Mouse (Mus musculus): ENCODE results near the gene Pltp. TPM values are rescaled to one million over a fixed set of nuclear protein-coding genes. Genes with fewer than 3 reads are reported as not detected.

Pltp gene
- polyA plus RNA-seq, 1 experiment: 55.9 TPM

DNA sequence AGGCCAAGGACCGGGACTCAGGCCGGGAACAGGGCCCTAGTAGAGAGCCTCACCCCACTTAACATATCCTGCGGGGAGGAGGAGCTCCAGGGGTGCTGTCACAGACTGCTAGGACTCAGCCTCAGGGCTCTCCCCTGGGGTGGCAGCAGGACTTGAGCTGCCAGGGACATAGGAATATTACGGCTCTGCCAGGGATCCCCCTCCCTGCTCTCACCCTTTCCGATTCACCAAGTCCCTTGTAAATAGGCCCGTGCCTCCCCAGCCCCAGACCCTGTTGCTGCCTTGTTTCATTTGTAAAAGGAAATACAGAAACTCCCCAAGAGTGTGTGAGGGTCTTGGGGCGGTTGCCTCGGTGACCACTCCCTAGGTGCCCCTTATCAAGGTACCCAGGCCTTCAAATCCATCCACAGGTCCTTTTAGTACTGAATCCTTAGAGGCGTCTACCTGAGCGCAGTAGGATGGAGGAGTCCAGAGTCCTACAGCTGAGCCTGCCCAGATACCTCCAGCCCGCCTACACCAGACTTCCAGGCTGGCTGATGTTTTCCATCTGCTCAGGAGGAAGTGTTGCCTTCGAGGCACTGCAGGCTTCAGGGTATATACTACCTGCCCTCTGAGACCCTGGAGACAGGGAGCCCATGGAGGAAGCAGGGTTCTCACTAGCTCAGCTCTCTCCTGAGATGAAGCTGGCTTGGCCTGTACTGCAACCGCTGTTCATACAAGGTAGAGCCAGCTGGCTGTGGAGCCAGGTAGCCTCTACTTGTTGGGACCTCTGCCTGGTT lies 33.7 kb upstream of the Pltp start:
- no peaks in the 10 kb centered on the region for H3K4me1 ChIP-seq (ENCODE audit: control insufficient read depth, insufficient read depth, low read length)
- H3K4me3 ChIP-seq (ENCODE audit: low read depth, low read length): no peak overlapping the region
- no peaks in the 10 kb centered on the region for H3K27me3 ChIP-seq (ENCODE audit: control insufficient read depth, insufficient read depth, low read length, poor library complexity, severe bottlenecking)
- peaks cover 44% of the 10 kb centered on the region for H3K36me3 ChIP-seq (ENCODE audit: control insufficient read depth, insufficient read depth, low read length, poor library complexity, severe bottlenecking)
- no peak for TF ChIP-seq POLR2A (IDR thresholded peaks at IDR 0.05; ENCODE audit: insufficient read depth, low read length)
- no peak for TF ChIP-seq EP300 (IDR thresholded peaks at IDR 0.05; ENCODE audit: insufficient read depth, low read depth, low read length)
- no peak for TF ChIP-seq CTCF (IDR thresholded peaks at IDR 0.05; ENCODE audit: low read depth, low read length)
- no peaks in the 10 kb centered on the region for H3K9me3 ChIP-seq (replicated peaks; ENCODE audit: control insufficient read depth, insufficient read depth, low read length, poor library complexity, severe bottlenecking)
- no peak overlapping the region for H3K9ac ChIP-seq (ENCODE audit: low read depth, poor library complexity, severe bottlenecking)
- no peak overlapping the region for H3K27ac ChIP-seq (ENCODE audit: insufficient read depth, low read length)

DNA sequence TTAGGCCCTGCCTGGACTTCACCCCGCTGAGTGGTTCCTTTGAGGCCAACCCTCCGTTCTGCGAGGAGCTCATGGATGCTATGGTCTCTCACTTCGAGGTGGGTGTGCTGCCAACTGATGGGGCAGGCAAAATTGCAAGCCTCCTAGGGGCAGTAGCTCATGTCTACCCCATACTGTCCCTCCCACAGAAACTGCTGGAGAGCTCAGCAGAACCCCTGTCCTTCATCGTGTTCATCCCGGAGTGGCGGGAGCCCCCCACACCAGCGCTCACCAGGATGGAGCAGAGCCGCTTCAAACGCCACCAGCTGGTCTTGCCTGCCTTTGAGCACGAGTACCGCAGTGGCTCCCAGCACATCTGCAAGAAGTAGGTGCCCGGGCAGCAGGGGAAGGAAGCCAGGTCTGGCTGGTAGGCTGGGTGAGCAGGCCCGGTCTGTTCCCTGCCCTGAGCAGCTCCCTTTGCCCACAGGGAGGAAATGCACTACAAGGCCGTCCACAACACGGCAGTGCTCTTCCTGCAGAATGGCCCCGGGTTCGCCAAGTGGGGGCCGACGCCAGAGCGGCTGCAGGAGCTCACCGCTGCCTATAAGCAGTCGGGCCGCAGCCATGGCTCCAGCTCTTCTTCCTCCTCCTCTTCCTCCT lies 33.0 kb upstream of the Pltp start:
- no peaks in the 10 kb centered on the region for H3K9me3 ChIP-seq (replicated peaks; ENCODE audit: control insufficient read depth, insufficient read depth, low read length, poor library complexity, severe bottlenecking)
- TF ChIP-seq POLR2A (IDR thresholded peaks at IDR 0.05; ENCODE audit: insufficient read depth, low read length): no peak
- TF ChIP-seq EP300 (IDR thresholded peaks at IDR 0.05; ENCODE audit: insufficient read depth, low read depth, low read length): no peak
- no peak for TF ChIP-seq CTCF (IDR thresholded peaks at IDR 0.05; ENCODE audit: low read depth, low read length)
- H3K4me3 ChIP-seq (ENCODE audit: low read depth, low read length): no peak overlapping the region
- H3K36me3 ChIP-seq (ENCODE audit: control insufficient read depth, insufficient read depth, low read length, poor library complexity, severe bottlenecking): peaks cover 49% of the 10 kb centered on the region
- H3K27me3 ChIP-seq (ENCODE audit: control insufficient read depth, insufficient read depth, low read length, poor library complexity, severe bottlenecking): no peaks in the 10 kb centered on the region
- H3K9ac ChIP-seq (ENCODE audit: low read depth, poor library complexity, severe bottlenecking): no peak overlapping the region
- no peak overlapping the region for H3K27ac ChIP-seq (ENCODE audit: insufficient read depth, low read length)
- H3K4me1 ChIP-seq (ENCODE audit: control insufficient read depth, insufficient read depth, low read length): no peaks in the 10 kb centered on the region

DNA sequence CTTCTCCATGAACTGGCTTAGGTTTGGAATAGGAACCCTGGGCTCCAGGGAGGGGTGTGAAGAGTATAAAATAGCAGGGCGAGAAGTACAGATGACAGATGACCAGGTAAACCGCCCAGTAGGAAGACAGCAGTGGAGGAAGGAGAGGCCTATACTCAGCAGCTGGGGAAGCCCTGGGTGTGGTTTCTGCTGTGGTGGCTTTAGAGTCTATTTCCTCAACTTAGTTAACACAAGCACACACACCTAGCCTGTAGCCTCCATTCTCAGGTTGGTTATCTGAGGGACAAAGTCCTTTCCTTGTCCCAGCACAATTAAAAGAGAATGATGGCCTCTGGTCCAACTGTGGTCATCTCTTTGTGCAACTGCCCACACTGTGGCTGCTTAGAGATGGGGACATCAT lies 32.4 kb upstream of the Pltp start:
- no peak for TF ChIP-seq POLR2A (IDR thresholded peaks at IDR 0.05; ENCODE audit: insufficient read depth, low read length)
- no peak for TF ChIP-seq CTCF (IDR thresholded peaks at IDR 0.05; ENCODE audit: low read depth, low read length)
- no peak for TF ChIP-seq EP300 (IDR thresholded peaks at IDR 0.05; ENCODE audit: insufficient read depth, low read depth, low read length)
- Histone ChIP-seq H3K9me3 (replicated peaks; ENCODE audit: control insufficient read depth, insufficient read depth, low read length, poor library complexity, severe bottlenecking) (no peaks in the 10 kb centered on the region), H3K4me1 (ENCODE audit: control insufficient read depth, insufficient read depth, low read length) (no peaks in the 10 kb centered on the region), H3K9ac (ENCODE audit: low read depth, poor library complexity, severe bottlenecking) (no peak overlapping the region), H3K27ac (ENCODE audit: insufficient read depth, low read length) (no peak overlapping the region), H3K4me3 (ENCODE audit: low read depth, low read length) (no peak overlapping the region), H3K27me3 (ENCODE audit: control insufficient read depth, insufficient read depth, low read length, poor library complexity, severe bottlenecking) (no peaks in the 10 kb centered on the region), H3K36me3 (ENCODE audit: control insufficient read depth, insufficient read depth, low read length, poor library complexity, severe bottlenecking) (peaks cover 50% of the 10 kb centered on the region)

DNA sequence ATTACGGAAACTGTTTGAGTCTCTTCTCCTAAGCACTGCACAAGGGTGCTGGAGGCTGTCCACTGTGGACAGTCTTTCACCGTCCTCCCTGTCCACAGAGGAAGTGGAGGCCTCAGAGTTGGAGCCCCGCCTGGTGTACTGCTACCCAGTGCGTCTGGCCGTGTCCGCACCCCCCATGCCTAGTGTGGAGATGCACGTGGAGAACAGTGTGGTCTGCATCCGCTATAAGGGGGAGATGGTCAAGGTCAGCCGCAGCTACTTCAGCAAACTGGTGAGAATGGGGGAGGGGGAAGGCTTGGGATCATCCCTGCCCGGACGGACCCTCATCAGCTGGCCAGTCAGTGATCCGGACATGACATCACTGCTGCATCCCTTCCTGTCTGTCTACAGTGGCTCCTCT lies 31.5 kb upstream of the Pltp start:
- Histone ChIP-seq H3K9ac (ENCODE audit: low read depth, poor library complexity, severe bottlenecking) (no peak overlapping the region), H3K27me3 (ENCODE audit: control insufficient read depth, insufficient read depth, low read length, poor library complexity, severe bottlenecking) (no peaks in the 10 kb centered on the region), H3K4me1 (ENCODE audit: control insufficient read depth, insufficient read depth, low read length) (no peaks in the 10 kb centered on the region), H3K27ac (ENCODE audit: insufficient read depth, low read length) (no peak overlapping the region), H3K4me3 (ENCODE audit: low read depth, low read length) (no peak overlapping the region), H3K9me3 (replicated peaks; ENCODE audit: control insufficient read depth, insufficient read depth, low read length, poor library complexity, severe bottlenecking) (no peaks in the 10 kb centered on the region), H3K36me3 (ENCODE audit: control insufficient read depth, insufficient read depth, low read length, poor library complexity, severe bottlenecking) (peaks cover 48% of the 10 kb centered on the region)
- TF ChIP-seq POLR2A (IDR thresholded peaks at IDR 0.05; ENCODE audit: insufficient read depth, low read length) (no peak), EP300 (IDR thresholded peaks at IDR 0.05; ENCODE audit: insufficient read depth, low read depth, low read length) (no peak), CTCF (IDR thresholded peaks at IDR 0.05; ENCODE audit: low read depth, low read length) (no peak)

DNA sequence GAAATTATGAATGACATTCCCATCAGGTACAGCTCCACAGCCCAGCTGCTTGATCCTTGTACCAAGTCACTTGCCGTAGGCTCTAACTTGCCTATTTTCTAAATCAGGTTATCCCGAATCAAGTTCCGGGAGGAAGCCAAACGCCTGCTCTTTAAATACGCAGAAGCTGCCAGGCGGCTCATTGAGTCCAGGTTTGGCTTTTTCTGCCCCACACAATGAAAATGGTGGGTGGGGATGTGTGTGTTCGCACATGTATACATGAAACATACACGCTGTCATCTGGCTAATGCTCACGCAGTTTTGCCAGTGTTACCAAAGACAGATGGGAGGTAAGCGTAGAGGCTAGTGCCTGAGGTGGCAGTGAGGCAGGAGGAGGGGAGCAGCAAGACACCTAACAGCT lies 29.1 kb upstream of the Pltp start:
- Histone ChIP-seq H3K9ac (ENCODE audit: low read depth, poor library complexity, severe bottlenecking) (no peak overlapping the region), H3K27me3 (ENCODE audit: control insufficient read depth, insufficient read depth, low read length, poor library complexity, severe bottlenecking) (no peaks in the 10 kb centered on the region), H3K4me3 (ENCODE audit: low read depth, low read length) (no peak overlapping the region), H3K4me1 (ENCODE audit: control insufficient read depth, insufficient read depth, low read length) (no peaks in the 10 kb centered on the region), H3K36me3 (ENCODE audit: control insufficient read depth, insufficient read depth, low read length, poor library complexity, severe bottlenecking) (peaks cover 33% of the 10 kb centered on the region), H3K9me3 (replicated peaks; ENCODE audit: control insufficient read depth, insufficient read depth, low read length, poor library complexity, severe bottlenecking) (no peaks in the 10 kb centered on the region), H3K27ac (ENCODE audit: insufficient read depth, low read length) (no peak overlapping the region)
- TF ChIP-seq POLR2A (IDR thresholded peaks at IDR 0.05; ENCODE audit: insufficient read depth, low read length) (no peak), EP300 (IDR thresholded peaks at IDR 0.05; ENCODE audit: insufficient read depth, low read depth, low read length) (no peak), CTCF (IDR thresholded peaks at IDR 0.05; ENCODE audit: low read depth, low read length) (no peak)

DNA sequence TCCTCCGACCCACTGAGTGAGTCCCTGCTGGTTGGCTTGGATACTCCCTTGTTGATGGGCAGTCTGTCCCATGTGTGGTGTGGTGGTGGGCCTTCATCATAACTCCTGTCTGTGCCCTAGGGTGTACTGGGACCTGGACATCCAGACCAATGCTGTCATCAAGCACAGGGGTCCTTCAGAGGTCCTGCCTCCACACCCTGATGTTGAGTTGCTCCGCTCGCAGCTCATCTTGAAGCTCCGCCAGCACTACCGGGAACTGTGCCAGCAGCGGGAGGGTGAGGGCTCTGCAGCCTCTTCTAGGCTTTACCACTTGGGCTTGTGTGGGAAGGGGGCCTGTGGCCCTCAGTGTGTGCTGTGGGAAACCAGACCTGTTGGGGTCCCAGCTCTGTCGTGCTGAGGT lies 28.3 kb upstream of the Pltp start:
- Histone ChIP-seq H3K4me1 (ENCODE audit: control insufficient read depth, insufficient read depth, low read length) (no peaks in the 10 kb centered on the region), H3K36me3 (ENCODE audit: control insufficient read depth, insufficient read depth, low read length, poor library complexity, severe bottlenecking) (peaks cover 28% of the 10 kb centered on the region), H3K4me3 (ENCODE audit: low read depth, low read length) (no peak overlapping the region), H3K9me3 (replicated peaks; ENCODE audit: control insufficient read depth, insufficient read depth, low read length, poor library complexity, severe bottlenecking) (no peaks in the 10 kb centered on the region), H3K27ac (ENCODE audit: insufficient read depth, low read length) (no peak overlapping the region), H3K9ac (ENCODE audit: low read depth, poor library complexity, severe bottlenecking) (no peak overlapping the region), H3K27me3 (ENCODE audit: control insufficient read depth, insufficient read depth, low read length, poor library complexity, severe bottlenecking) (no peaks in the 10 kb centered on the region)
- TF ChIP-seq CTCF (IDR thresholded peaks at IDR 0.05; ENCODE audit: low read depth, low read length): no peak
- no peak for TF ChIP-seq POLR2A (IDR thresholded peaks at IDR 0.05; ENCODE audit: insufficient read depth, low read length)
- TF ChIP-seq EP300 (IDR thresholded peaks at IDR 0.05; ENCODE audit: insufficient read depth, low read depth, low read length): no peak

Measured in ES-Bruce4 (cell line).